Mouse (Mus musculus) adrenal gland, postnatal 4 days (tissue): ENCODE results near the gene Ccm2l. TPM values are rescaled to one million over a fixed set of nuclear protein-coding genes. Genes with fewer than 3 reads are reported as not detected.
A peak's percentile ranks its signal among the peaks of the same experiment; 100 is the strongest.

ENCODE experiments used
- DNase-seq, 2 experiments: peaks; one replicate each; pipeline ENCODE4 v3.0.0; 2021 to 2022; ENCODE audit warnings: low spot score in 2 of 2, mixed read lengths in 2 of 2
- long read RNA-seq, 2 experiments: library from polyadenylated mRNA; stranded (forward); transcript quantifications; one replicate each; pipeline ENCODE4 v2.0.0; 2021
- total RNA-seq, 2 experiments: library from RNA; stranded (reverse); gene quantifications; 2 replicates each; pipeline ENCODE4 v1.2.3; 2021

The Ccm2l gene
- total RNA-seq: 10 to 100 TPM; 20.7 to 22.8 TPM
- long read RNA-seq, experiment 1, partial matches to known transcripts: 1 of 19 reads
- long read RNA-seq, experiment 1, other reads (novel, unspliced or antisense): 18 of 19 reads
- long read RNA-seq, experiment 2, partial matches to known transcripts: 8 of 44 reads
- long read RNA-seq, experiment 2, other reads (novel, unspliced or antisense): 34 of 44 reads

DNA sequence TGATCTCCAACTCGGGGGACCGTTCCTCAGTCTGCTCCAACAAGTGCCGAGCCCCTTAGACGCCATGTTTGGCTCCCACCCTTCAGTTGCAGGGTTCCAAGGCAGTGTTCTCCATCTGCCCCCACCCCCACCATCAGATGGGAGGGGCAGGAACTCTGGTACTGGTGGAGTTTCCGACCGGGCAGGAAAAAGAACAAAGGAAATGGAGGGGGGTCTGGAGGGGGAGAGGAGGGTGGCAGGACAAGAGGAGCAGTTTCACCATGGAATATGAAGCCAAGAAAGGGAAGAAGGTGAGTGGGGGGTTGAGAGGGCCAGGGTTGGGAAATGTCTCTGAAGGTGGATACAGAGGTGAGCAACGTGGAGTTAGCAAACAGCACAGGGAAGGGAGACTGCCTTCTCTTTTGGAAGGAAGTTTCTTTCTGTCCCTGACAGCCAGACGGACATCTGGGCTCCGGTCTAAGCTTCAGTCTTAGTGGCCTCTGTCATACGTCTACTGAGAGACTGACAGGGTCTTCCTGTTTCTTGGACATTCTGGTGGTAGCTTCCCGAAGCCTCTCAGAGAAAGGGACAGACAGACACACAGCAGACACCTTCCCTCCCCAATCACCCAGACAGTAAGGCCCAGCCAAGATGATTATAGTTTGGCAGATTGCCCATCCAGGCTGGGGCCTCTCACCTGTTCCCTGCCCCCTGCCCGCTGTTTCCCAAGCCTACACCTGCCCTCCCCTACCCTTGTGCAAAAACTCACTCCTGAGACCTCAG, at the start of gene Ccm2l:
Gene Ccm2l, plus strand, starts transcription at position 209 of the 762 bp plus-strand sequence.
- no peak for DNase-seq

- no peak for DNase-seq
Measured at GRCm38 (mm10) chr2:153016786-153017185, 49.0 kb upstream of the Ccm2l start.

GRCm38 (mm10) chr2:153019355-153019754, 46.4 kb upstream of the Ccm2l start:
- no peak for DNase-seq

DNA sequence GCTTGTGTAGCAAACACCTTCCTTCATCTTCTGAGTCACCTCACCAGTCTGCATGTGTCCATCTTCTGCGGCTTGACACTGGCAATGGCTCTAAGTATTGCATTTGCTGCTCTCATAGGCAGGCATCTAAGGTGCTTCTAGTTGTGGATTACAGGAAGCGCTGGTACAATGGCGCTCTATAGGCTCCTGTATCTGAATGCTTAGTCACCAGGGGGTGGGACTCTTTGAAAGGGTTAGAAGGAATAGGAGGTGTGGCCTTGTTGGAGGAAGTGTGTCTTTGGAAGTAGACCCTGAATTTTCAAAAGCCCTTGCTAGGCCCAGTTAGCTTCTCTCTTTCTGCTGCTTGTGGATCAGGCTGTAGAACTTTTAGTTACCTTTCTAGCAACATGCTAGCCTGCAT, 44.6 kb upstream of the Ccm2l start:
- DNase-seq: no peak

DNA sequence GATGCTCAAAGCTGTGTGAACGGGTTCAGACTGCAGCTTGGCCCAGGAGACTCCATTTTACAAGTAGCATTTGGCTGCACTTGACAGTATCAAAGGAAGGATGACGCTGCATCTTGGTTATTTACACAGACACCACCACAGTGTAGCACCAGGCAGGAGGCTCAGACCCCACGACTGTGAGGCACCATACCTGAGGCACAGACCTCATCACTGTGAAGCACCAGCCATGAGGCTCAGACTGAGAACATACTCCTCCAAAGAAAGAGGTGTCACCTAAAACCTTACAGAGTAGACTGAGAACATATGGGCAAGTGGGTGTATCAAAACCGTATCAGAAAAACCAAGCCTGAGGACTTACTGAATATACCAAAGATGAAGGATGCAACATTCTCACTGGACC, 42.9 kb upstream of the Ccm2l start:
- no peak for DNase-seq

DNA sequence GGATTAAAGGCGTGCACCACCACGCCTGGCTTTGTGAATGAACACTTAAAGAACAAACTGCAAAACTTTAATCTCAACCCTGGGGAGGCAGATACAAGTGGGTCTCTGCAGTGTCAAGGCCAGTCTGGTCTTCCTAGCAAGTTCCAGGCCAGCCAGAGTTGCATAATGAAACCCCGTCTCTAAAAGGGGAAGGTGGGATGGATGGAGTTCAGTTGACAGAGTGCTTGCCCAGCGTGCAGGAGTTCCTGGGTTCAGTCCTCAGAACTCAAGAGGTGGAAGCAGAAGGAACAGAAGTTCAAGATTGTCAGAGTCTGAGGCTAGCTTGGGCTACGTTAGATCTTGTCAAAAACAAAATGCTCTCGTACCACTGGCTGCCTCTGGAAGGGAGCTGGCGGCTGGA, 39.7 kb upstream of the Ccm2l start:
- no peak for DNase-seq

- no peak for DNase-seq
Measured at GRCm38 (mm10) chr2:153027501-153027900, 38.3 kb upstream of the Ccm2l start.

- DNase-seq: no peak
Measured at GRCm38 (mm10) chr2:153030422-153030821, 35.3 kb upstream of the Ccm2l start.

- no peak for DNase-seq
Measured at GRCm38 (mm10) chr2:153031126-153032082, 34.4 kb upstream of the Ccm2l start, which contains the start of gene Xkr7. Xkr7 (plus strand) TSS chr2:153031852.

GRCm38 (mm10) chr2:153032083-153032842, 33.5 kb upstream of the Ccm2l start:
- peak; percentile 71 to 82 for DNase-seq

DNA sequence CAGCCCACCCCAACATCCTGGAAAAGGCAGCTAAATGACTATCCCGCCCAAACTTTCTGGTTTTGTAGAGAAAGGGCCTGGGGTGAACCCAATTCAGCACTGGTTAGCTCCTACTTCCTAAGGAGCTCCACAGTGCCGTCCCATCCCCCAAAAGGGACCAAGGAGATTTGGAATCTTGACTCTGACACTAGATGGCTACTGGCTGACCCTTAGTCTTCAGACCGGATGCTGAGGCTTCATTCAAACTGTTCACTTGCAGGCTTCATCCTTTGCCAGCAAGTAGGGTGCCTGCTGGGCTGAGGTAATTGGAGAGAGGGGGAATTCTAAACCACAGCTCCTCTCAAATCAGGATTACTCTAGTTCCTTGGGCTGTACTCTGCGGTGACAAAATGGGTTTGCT, 32.8 kb upstream of the Ccm2l start:
- no peak for DNase-seq

DNA sequence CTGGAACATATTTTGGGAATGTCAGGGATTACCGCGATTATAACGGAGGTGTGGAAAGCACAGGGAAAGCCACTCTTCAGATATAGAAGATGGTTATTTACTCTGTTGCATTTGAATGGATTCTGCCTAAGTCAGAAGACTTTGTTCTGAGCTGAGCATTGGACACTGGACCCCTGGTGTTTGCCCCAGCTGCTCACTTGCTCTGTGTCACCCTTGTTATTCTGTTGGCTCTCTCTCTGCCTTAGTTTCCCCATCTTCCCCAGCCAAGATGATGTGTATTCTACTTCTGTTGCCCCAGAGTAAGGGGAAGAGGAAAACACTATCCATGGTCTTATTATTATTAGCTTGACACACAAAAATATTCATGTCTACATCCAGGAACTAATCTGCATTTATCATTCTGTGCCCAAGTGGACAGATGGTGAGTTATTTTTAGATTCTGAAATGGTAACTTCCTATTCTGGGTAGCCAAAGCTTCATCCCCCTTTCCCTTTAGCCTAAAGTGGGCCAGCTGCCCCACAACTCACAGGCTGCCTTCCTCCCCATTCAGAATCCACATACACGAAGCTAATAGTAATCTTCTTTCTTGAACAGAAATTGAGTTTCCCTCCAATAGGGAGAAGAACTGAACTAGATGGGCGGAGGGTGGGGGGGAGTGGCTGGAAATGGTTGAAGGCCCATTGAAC, 32.1 kb upstream of the Ccm2l start:
- no peak for DNase-seq

GRCm38 (mm10) chr2:153036690-153037089, 29.1 kb upstream of the Ccm2l start:
- DNase-seq: no peak

GRCm38 (mm10) chr2:153043886-153044285, 21.9 kb upstream of the Ccm2l start:
- no peak for DNase-seq

DNA sequence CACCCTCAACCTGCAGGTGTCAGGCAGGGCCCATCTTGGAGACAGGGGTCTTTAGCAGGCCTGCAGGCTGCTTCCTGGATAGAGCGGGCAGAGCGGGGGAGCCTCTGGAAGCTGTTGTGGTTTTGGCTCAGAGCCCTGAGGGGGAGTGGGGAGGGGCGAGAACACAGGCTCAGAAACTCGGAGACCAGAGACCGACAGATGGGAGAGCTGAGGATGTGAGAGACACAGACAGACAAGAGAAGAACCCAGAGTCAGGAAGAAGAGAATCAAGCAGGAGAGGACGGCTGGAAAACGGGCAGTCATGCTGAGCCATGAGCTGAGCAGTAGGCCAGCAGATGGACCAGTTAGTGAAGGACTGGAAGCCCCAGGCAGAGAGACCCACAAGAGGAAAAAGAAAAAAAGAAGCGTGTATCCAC, 19.9 kb upstream of the Ccm2l start:
- no peak for DNase-seq

DNA sequence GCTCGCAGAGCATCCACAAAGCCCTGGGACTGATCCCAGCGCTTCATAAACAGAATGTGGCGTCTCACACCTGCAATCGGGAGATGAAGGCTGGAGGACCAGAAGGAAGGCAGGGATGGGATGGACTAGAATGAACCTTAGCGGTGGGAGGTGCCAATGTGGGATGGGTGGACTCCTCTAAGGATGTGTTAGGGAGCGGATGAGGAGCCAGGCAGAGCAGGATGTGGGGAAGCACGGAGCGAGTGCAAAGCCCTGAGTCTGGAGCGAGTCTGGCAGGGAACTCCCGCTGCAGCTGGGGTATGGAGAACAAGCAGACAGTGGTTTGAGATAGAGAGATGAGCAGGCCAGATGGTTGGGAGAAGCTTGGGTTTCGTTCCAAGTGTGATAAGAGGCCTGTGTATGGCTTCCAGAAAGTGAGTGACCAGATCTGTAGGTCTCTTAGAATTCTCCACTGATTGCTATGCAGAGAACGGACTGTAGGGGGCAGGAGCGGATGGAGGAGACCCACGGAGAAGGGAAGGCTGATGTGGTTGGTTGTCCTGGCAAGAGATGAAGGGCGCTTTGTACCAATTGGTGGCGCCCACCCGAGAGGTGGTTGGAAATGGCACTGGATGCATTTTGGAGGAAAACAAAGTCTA, 17.8 kb upstream of the Ccm2l start:
- DNase-seq: peak in 1 of 2 experiments; percentile 36

DNA sequence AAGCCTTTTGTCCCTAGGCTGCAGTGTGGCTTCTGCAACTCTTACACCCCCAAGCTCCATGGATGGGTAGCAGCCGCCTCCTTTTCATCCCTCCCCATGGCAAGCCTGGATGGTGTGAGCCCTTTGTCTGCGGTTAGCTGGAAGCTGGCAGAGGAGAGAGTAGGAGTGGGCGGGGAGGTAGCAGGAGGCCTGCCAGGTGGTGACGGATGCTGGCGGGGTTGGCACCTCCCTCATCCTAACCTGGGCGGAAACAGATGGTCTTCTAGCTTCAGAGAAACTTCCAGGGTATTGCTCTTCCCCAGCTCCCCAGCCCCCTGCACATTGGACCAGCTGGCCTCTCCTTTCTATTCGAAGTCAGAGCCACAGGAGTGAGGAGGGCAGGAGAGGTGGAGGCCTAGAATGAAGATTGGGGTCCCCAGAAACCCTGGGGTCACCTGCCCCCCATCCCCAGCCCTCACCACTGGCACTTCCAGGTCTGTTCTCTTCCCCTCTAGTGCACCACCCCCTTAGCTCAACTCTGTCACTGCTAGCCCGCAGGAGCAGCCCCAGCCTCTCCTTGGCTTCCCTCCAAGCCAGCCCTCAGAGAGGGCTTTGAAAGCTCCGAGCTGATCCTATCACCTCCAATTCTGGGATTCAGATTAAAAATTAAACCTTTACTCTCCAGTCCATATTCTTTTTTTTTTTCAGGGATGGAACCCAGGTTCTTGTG, 16.3 kb upstream of the Ccm2l start:
- no peak for DNase-seq

GRCm38 (mm10) chr2:153049997-153050358, 15.8 kb upstream of the Ccm2l start:
- no peak for DNase-seq

DNA sequence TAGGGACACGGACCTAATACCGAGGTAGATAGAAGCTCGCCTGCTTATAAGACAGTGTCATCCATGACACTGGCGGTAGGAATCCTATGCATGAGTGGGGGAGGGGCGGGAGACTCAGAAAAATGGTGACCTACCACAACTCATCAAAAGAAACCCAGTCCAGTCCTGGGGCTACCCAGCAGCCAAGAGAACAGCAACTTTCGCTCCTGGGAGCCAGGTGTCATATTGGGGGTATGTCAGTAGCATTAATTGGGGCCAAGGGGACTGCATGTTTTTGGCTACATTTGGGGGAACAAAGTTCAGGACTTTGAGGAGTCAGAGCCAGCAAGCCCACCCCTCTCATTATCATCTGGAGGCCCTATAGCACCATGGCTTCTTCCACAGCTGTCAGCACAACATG, 14.7 kb upstream of the Ccm2l start:
- DNase-seq: no peak
